Mouse (Mus musculus): ENCODE measurements around the gene Rnf128. TPM values are rescaled to one million over a fixed set of nuclear protein-coding genes. Genes with fewer than 3 reads are reported as not detected.

Rnf128 gene
- polyA plus RNA-seq, 1 experiment, result not detected

- Histone ChIP-seq H3K4me3 (ENCODE audit: insufficient read depth, low read depth, low read length) (peak overlapping the region; percentile 96), H3K27ac (ENCODE audit: insufficient read depth, low read depth, low read length) (peak overlapping the region; percentile 73), H3K4me1 (ENCODE audit: control insufficient read depth, insufficient read depth, low read length) (no peaks in the 10 kb centered on the region)
- TF ChIP-seq POLR2A (IDR thresholded peaks at IDR 0.05; ENCODE audit: insufficient read depth, low read depth, low read length) (peak; percentile 72), CTCF (IDR thresholded peaks at IDR 0.05; ENCODE audit: insufficient read depth, low read depth, low read length) (no peak)
- WGBS, result 14% methylated on average over 44 of the region's 44 CpGs
Measured at GRCm38 (mm10) chrX:139610033-139610764, 47.1 kb downstream of the Rnf128 start.

DNA sequence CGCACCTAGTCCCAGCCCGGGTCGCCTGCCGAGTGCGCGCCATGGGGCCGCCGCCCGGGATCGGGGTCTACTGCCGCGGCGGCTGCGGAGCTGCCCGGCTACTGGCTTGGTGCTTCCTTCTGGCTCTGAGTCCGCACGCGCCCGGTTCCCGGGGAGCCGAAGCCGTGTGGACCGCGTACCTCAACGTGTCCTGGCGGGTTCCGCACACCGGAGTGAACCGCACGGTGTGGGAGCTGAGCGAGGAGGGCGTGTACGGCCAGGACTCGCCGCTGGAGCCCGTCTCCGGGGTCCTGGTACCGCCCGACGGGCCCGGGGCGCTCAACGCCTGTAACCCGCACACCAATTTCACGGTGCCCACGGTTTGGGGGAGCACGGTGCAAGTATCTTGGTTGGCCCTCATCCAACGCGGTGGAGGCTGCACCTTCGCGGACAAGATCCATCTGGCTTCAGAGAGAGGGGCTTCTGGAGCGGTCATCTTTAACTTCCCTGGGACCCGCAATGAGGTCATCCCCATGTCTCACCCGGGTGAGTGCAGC, 47.7 kb downstream of the Rnf128 start:
- 22% methylated on average over 54 of the region's 54 CpGs for WGBS
- Histone ChIP-seq H3K4me1 (ENCODE audit: control insufficient read depth, insufficient read depth, low read length) (no peaks in the 10 kb centered on the region), H3K4me3 (ENCODE audit: insufficient read depth, low read depth, low read length) (peak overlapping the region; percentile 96), H3K27ac (ENCODE audit: insufficient read depth, low read depth, low read length) (peak overlapping the region; percentile 73)
- TF ChIP-seq CTCF (IDR thresholded peaks at IDR 0.05; ENCODE audit: insufficient read depth, low read depth, low read length) (no peak), POLR2A (IDR thresholded peaks at IDR 0.05; ENCODE audit: insufficient read depth, low read depth, low read length) (no peak)

DNA sequence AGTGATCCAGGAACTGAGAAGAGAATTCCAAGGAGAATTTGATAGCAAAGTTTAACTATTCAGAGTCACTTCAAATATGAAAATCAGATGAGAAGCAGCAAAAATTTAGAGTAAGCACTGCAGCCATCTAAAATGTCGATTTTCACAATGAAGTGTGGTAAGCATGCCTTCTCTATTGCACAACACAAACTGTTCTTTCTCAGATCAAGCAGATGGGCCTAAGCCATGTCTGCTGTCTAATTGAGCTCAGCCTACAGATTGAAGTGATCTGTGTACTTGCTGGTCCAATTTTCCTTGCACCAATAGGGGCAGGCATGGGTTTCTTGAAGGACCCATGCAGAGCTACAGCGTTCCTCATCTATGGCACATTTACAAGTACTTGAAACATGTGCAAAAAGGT, 51.6 kb downstream of the Rnf128 start:
- Histone ChIP-seq H3K4me3 (ENCODE audit: insufficient read depth, low read depth, low read length) (no peak overlapping the region), H3K4me1 (ENCODE audit: control insufficient read depth, insufficient read depth, low read length) (no peaks in the 10 kb centered on the region), H3K27ac (ENCODE audit: insufficient read depth, low read depth, low read length) (no peak overlapping the region)
- no peak for TF ChIP-seq CTCF (IDR thresholded peaks at IDR 0.05; ENCODE audit: insufficient read depth, low read depth, low read length)
- TF ChIP-seq POLR2A (IDR thresholded peaks at IDR 0.05; ENCODE audit: insufficient read depth, low read depth, low read length), result no peak
- 77% methylated on average over 2 of the region's 2 CpGs for WGBS

- no peak for TF ChIP-seq POLR2A (IDR thresholded peaks at IDR 0.05; ENCODE audit: insufficient read depth, low read depth, low read length)
- no peak for TF ChIP-seq CTCF (IDR thresholded peaks at IDR 0.05; ENCODE audit: insufficient read depth, low read depth, low read length)
- 88% methylated on average over 3 of the region's 4 CpGs for WGBS
Measured at GRCm38 (mm10) chrX:139622071-139622470, 59.0 kb downstream of the Rnf128 start.

GRCm38 (mm10) chrX:139634758-139635157, 71.6 kb downstream of the Rnf128 start:
- TF ChIP-seq CTCF (IDR thresholded peaks at IDR 0.05; ENCODE audit: insufficient read depth, low read depth, low read length), result no peak

More at GRCm38 (mm10) chrX:139622071-139622470, 59.0 kb downstream of the Rnf128 start:
- Histone ChIP-seq H3K4me3 (ENCODE audit: insufficient read depth, low read depth, low read length) (no peak overlapping the region), H3K4me1 (ENCODE audit: control insufficient read depth, insufficient read depth, low read length) (no peaks in the 10 kb centered on the region), H3K27ac (ENCODE audit: insufficient read depth, low read depth, low read length) (no peak overlapping the region)

GRCm38 (mm10) chrX:139639744-139640143, 76.6 kb downstream of the Rnf128 start:
- no peak for TF ChIP-seq POLR2A (IDR thresholded peaks at IDR 0.05; ENCODE audit: insufficient read depth, low read depth, low read length)
- no peak for TF ChIP-seq CTCF (IDR thresholded peaks at IDR 0.05; ENCODE audit: insufficient read depth, low read depth, low read length)
- no peaks in the 10 kb centered on the region for H3K4me1 ChIP-seq (ENCODE audit: control insufficient read depth, insufficient read depth, low read length)
- no peak overlapping the region for H3K4me3 ChIP-seq (ENCODE audit: insufficient read depth, low read depth, low read length)
- WGBS, result 78% methylated on average over 2 of the region's 2 CpGs
- no peak overlapping the region for H3K27ac ChIP-seq (ENCODE audit: insufficient read depth, low read depth, low read length)

More at GRCm38 (mm10) chrX:139634758-139635157, 71.6 kb downstream of the Rnf128 start:
- 73% methylated on average over 4 of the region's 4 CpGs for WGBS
- no peak overlapping the region for H3K27ac ChIP-seq (ENCODE audit: insufficient read depth, low read depth, low read length)
- H3K4me3 ChIP-seq (ENCODE audit: insufficient read depth, low read depth, low read length), result no peak overlapping the region
- no peaks in the 10 kb centered on the region for H3K4me1 ChIP-seq (ENCODE audit: control insufficient read depth, insufficient read depth, low read length)

DNA sequence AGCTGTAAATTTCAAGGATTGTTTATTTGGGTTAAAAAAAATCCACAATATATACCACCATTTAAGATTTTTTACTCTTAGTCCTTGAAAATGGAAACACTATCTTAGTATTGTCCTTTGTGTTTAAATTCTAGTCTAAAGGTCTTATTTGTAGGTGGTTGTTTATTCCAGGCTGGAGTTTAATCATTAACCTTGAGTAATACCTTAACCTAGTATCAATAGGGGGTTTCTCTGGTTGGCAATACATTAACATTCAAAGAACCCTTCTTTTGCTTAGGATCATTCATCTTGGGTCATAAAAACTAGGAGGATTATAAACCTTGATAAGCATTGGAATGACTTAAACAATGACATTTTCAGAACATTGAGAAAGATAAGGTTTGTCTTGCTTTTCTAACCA, 77.3 kb downstream of the Rnf128 start:
- no peaks in the 10 kb centered on the region for H3K4me1 ChIP-seq (ENCODE audit: control insufficient read depth, insufficient read depth, low read length)
- H3K4me3 ChIP-seq (ENCODE audit: insufficient read depth, low read depth, low read length), result no peak overlapping the region
- no peak for TF ChIP-seq CTCF (IDR thresholded peaks at IDR 0.05; ENCODE audit: insufficient read depth, low read depth, low read length)
- TF ChIP-seq POLR2A (IDR thresholded peaks at IDR 0.05; ENCODE audit: insufficient read depth, low read depth, low read length), result no peak
- H3K27ac ChIP-seq (ENCODE audit: insufficient read depth, low read depth, low read length), result no peak overlapping the region

GRCm38 (mm10) chrX:139652226-139652625, 89.1 kb downstream of the Rnf128 start:
- no peak overlapping the region for H3K4me3 ChIP-seq (ENCODE audit: insufficient read depth, low read depth, low read length)
- no peaks in the 10 kb centered on the region for H3K4me1 ChIP-seq (ENCODE audit: control insufficient read depth, insufficient read depth, low read length)
- TF ChIP-seq POLR2A (IDR thresholded peaks at IDR 0.05; ENCODE audit: insufficient read depth, low read depth, low read length), result no peak
- 69% methylated on average over 5 of the region's 5 CpGs for WGBS
- H3K27ac ChIP-seq (ENCODE audit: insufficient read depth, low read depth, low read length), result no peak overlapping the region

DNA sequence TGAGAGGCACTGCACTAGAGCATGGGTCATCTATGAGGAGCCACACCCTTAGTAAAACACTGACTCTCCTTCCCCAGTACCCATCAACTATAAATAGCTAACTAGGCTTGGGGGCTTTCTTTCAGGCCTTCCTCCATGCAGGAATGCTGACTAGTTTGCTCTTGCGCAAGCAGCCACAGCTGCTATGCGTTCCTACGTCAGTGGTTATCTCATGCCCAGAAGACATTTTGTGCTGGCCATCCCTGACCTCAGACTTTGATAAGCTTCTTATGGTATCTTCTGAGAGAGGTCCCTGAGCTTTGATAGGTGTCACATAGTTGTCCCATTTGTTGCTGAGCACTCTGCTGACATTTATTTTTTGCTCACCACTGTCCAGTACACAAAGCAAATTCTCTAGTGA, 90.2 kb downstream of the Rnf128 start:
- H3K4me3 ChIP-seq (ENCODE audit: insufficient read depth, low read depth, low read length), result no peak overlapping the region
- H3K27ac ChIP-seq (ENCODE audit: insufficient read depth, low read depth, low read length), result no peak overlapping the region
- TF ChIP-seq POLR2A (IDR thresholded peaks at IDR 0.05; ENCODE audit: insufficient read depth, low read depth, low read length) (no peak), CTCF (IDR thresholded peaks at IDR 0.05; ENCODE audit: insufficient read depth, low read depth, low read length) (no peak)
- H3K4me1 ChIP-seq (ENCODE audit: control insufficient read depth, insufficient read depth, low read length), result no peaks in the 10 kb centered on the region
- 95% methylated on average over 3 of the region's 3 CpGs for WGBS
